Mouse (Mus musculus) hindbrain, embryonic 14.5 days (tissue): ENCODE data around the gene Arhgap25. TPM values are rescaled to one million over a fixed set of nuclear protein-coding genes. Genes with fewer than 3 reads are reported as not detected.

Experiments used
- ATAC-seq: fragments of 200-750 bp; cut with Nextera tagmentation; 2 replicates; pipeline ENCODE4 v1.8.0; 2017; ENCODE audit warnings: moderate number of reproducible peaks, mild to moderate bottlenecking, moderate TSS enrichment, moderate library complexity; ENCODE audit not compliant: low FRiP score
- DNase-seq: peaks from one replicate; pipeline ENCODE4 v3.0.0-alpha.2; 2015; ENCODE audit warnings: low spot score
- H3K27ac ChIP-seq: fragments of 300-500 bp; sonication (generic); 2 replicates; pipeline ENCODE4 v1.5.1; 2014; ENCODE audit warnings: mild to moderate bottlenecking, moderate library complexity
- H3K27me3 ChIP-seq: fragments of 300-500 bp; sonication (generic); 2 replicates; pipeline ENCODE4 v1.6.1; 2014; ENCODE audit warnings: mild to moderate bottlenecking, low read length, mixed read lengths; ENCODE audit not compliant: control insufficient read depth, insufficient read depth
- H3K36me3 ChIP-seq: fragments of 300-500 bp; sonication (generic); replicated peaks from 2 replicates; pipeline ENCODE4 v1.6.1; 2014; ENCODE audit not compliant: control insufficient read depth, insufficient read depth
- H3K4me1 ChIP-seq: fragments of 300-500 bp; sonication (generic); replicated peaks from 2 replicates; pipeline ENCODE4 v1.6.1; 2014; ENCODE audit warnings: antibody characterized with exemption, low read length, mixed read lengths; ENCODE audit not compliant: control insufficient read depth, insufficient read depth
- H3K4me2 ChIP-seq: fragments of 300-500 bp; sonication (generic); replicated peaks from 2 replicates; pipeline ENCODE4 v1.6.1; 2014; ENCODE audit warnings: mild to moderate bottlenecking, moderate library complexity
- H3K4me3 ChIP-seq: fragments of 300-500 bp; sonication (generic); replicated peaks from 2 replicates; pipeline ENCODE4 v1.5.1; 2014; ENCODE audit warnings: mild to moderate bottlenecking, low read length
- H3K9ac ChIP-seq: fragments of 300-500 bp; sonication (generic); 2 replicates; pipeline ENCODE4 v1.6.1; 2014
- H3K9me3 ChIP-seq: fragments of 300-500 bp; sonication (generic); 2 replicates; pipeline ENCODE4 v1.6.1; 2016; ENCODE audit warnings: low read length; ENCODE audit not compliant: control insufficient read depth
- WGBS: fragments of 180-500 bp; shearing (Covaris S2); extraction: QIAGEN DNeasy Blood & Tissue Kit; methylation state at CpG from one replicate; pipeline ENCODE4 v1.1.7; 2014; 5-methylcytosine and 5-hydroxymethylcytosine counted together
- polyA plus RNA-seq: library from polyadenylated mRNA; unstranded; fragments of >200 nt; fragmentation: Nextera tagmentation; extraction: Ambion mirVana; gene quantifications from 2 replicates; pipeline ENCODE4 v1.2.1, GENCODE M21; 2014

Arhgap25 gene
- polyA plus RNA-seq, 1 experiment from 2014 or later: 2.8 TPM

DNA sequence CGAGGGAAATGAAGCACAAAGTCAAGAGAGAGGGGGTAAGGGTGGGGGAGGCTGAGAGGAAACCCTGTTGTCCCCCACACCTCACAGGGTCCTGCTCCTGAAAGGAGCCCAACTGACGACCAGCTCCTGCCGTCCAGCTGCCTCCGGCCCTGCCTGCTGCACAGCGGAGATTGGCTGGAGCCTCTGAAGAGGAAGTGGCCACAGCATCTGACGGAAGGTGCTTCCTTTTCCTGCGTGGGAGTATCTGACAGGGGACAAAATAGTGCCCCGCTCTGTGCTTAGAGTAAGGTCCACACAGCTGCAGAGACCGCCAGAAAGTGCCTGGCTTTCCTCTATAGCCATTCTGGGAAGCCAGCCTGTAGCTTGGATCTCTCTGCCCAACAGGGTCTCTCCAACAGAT, 36.9 kb downstream of the Arhgap25 start:
- no peaks in the 10 kb centered on the region for H3K9me3 ChIP-seq
- DNase-seq (no peak), ATAC-seq (no peak)
- no peaks in the 10 kb centered on the region for H3K36me3 ChIP-seq
- H3K27ac ChIP-seq: no peak overlapping the region
- H3K4me1 ChIP-seq: no peaks in the 10 kb centered on the region
- 83% methylated on average over 9 of the region's 9 CpGs for WGBS
- no peak overlapping the region for H3K9ac ChIP-seq
- no peaks in the 10 kb centered on the region for H3K27me3 ChIP-seq
- H3K4me3 ChIP-seq: no peak overlapping the region
- no peak overlapping the region; the same call in 1 of the 2 replicates for H3K4me2 ChIP-seq

- Histone ChIP-seq H3K9me3 (no peaks in the 10 kb centered on the region), H3K4me3 (no peak overlapping the region), H3K27ac (no peak overlapping the region), H3K27me3 (no peaks in the 10 kb centered on the region), H3K9ac (no peak overlapping the region), H3K4me2 (no peak overlapping the region), H3K4me1 (no peaks in the 10 kb centered on the region), H3K36me3 (no peaks in the 10 kb centered on the region)
- no peak for ATAC-seq
- WGBS: 87% methylated on average over 9 of the region's 9 CpGs
- no peak for DNase-seq
Measured at GRCm38 (mm10) chr6:87494339-87494738, 38.7 kb downstream of the Arhgap25 start.

- Histone ChIP-seq H3K4me1 (no peaks in the 10 kb centered on the region), H3K4me3 (no peak overlapping the region), H3K36me3 (no peaks in the 10 kb centered on the region), H3K4me2 (no peak overlapping the region), H3K27ac (no peak overlapping the region), H3K9me3 (no peaks in the 10 kb centered on the region), H3K9ac (no peak overlapping the region), H3K27me3 (no peaks in the 10 kb centered on the region)
- DNase-seq: no peak
- ATAC-seq: no peak
- 68% methylated on average over 6 of the region's 6 CpGs for WGBS
Measured at GRCm38 (mm10) chr6:87487657-87488426, 45.2 kb downstream of the Arhgap25 start.

GRCm38 (mm10) chr6:87484806-87485205, 48.3 kb downstream of the Arhgap25 start:
- Histone ChIP-seq H3K4me2 (no peak overlapping the region), H3K4me1 (no peaks in the 10 kb centered on the region), H3K27me3 (no peaks in the 10 kb centered on the region), H3K36me3 (no peaks in the 10 kb centered on the region), H3K9ac (no peak overlapping the region), H3K9me3 (no peaks in the 10 kb centered on the region), H3K4me3 (no peak overlapping the region), H3K27ac (no peak overlapping the region)
- DNase-seq (no peak), ATAC-seq (no peak)
- 77% methylated on average over 5 of the region's 5 CpGs for WGBS

DNA sequence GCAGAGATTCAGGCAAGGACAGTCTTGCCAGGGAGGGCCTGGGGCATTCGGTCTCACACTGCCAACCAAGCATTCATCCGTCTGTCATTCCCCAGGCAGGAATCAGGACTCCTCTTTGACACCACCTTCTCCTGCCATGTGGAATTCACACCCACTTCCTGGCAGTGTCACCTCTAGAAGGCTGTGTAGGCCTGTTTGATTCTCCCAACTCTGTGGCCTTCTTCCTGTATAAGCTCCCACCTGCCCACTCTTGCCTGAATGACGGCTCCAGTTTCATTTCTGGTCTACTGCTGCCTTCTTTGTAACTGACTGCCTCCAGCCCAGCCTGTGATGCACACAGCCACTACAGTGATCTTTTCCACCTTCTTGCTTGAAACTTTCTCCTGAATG, 49.2 kb downstream of the Arhgap25 start:
- no peak overlapping the region for H3K9ac ChIP-seq
- WGBS: 61% methylated on average over 3 of the region's 3 CpGs
- H3K4me2 ChIP-seq: no peak overlapping the region
- ATAC-seq: no peak
- no peaks in the 10 kb centered on the region for H3K4me1 ChIP-seq
- no peak for DNase-seq
- no peaks in the 10 kb centered on the region for H3K9me3 ChIP-seq
- H3K36me3 ChIP-seq: no peaks in the 10 kb centered on the region
- no peaks in the 10 kb centered on the region for H3K27me3 ChIP-seq
- H3K4me3 ChIP-seq: no peak overlapping the region
- H3K27ac ChIP-seq: no peak overlapping the region

- Histone ChIP-seq H3K4me3 (no peak overlapping the region), H3K27me3 (no peaks in the 10 kb centered on the region), H3K4me2 (no peak overlapping the region), H3K36me3 (no peaks in the 10 kb centered on the region), H3K27ac (no peak overlapping the region), H3K4me1 (no peaks in the 10 kb centered on the region), H3K9me3 (no peaks in the 10 kb centered on the region), H3K9ac (no peak overlapping the region)
- ATAC-seq (no peak), DNase-seq (no peak)
- 53% methylated on average over 12 of the region's 12 CpGs for WGBS
Measured at GRCm38 (mm10) chr6:87483224-87483899, 49.7 kb downstream of the Arhgap25 start.

- H3K4me2 ChIP-seq: no peak overlapping the region
- no peak for DNase-seq
- H3K27ac ChIP-seq: no peak overlapping the region
- no peaks in the 10 kb centered on the region for H3K36me3 ChIP-seq
- H3K4me3 ChIP-seq: no peak overlapping the region
- 59% methylated on average over 5 of the region's 5 CpGs for WGBS
- H3K9ac ChIP-seq: no peak overlapping the region
- no peaks in the 10 kb centered on the region for H3K9me3 ChIP-seq
- no peaks in the 10 kb centered on the region for H3K4me1 ChIP-seq
- H3K27me3 ChIP-seq: no peaks in the 10 kb centered on the region
- ATAC-seq: no peak
Measured at GRCm38 (mm10) chr6:87479291-87479999, 53.6 kb downstream of the Arhgap25 start.

DNA sequence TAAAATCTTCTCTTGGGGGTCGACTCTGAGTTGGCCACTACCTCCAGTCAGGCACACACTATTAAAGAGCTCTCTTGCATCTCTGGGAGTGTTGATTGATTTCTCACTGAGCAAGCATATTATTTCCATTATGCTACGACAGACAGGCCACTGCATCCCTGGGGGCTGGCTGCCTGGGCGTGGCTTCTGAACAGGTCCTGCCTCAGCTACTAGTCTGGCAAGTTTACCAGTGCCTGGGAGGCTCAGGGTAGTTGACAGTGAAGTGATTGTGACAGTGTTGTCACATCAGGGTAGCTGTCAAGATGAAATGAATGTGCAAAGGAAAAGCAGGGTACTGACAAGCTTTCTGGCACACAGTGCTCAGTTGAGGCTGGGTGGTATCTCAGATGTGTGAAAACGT, 54.2 kb downstream of the Arhgap25 start:
- Histone ChIP-seq H3K9ac (no peak overlapping the region), H3K27ac (no peak overlapping the region), H3K27me3 (no peaks in the 10 kb centered on the region), H3K4me1 (no peaks in the 10 kb centered on the region), H3K4me2 (no peak overlapping the region), H3K36me3 (no peaks in the 10 kb centered on the region), H3K9me3 (no peaks in the 10 kb centered on the region), H3K4me3 (no peak overlapping the region)
- WGBS: 46% methylated on average over 4 of the region's 4 CpGs
- no peak for DNase-seq
- no peak for ATAC-seq

- Histone ChIP-seq H3K27ac (no peak overlapping the region), H3K9me3 (no peaks in the 10 kb centered on the region), H3K4me2 (no peak overlapping the region), H3K9ac (no peak overlapping the region), H3K4me1 (no peaks in the 10 kb centered on the region), H3K36me3 (no peaks in the 10 kb centered on the region), H3K4me3 (no peak overlapping the region), H3K27me3 (no peaks in the 10 kb centered on the region)
- no peak for DNase-seq
- WGBS: 77% methylated on average over 5 of the region's 5 CpGs
- no peak for ATAC-seq
Measured at GRCm38 (mm10) chr6:87475223-87475622, 57.8 kb downstream of the Arhgap25 start.
